Mouse (Mus musculus): ENCODE measurements at regions not wholly inside any gene's neighbourhood (a gene's known extent, or its start where the extent isn't known, plus 50 kb on each side); places are given as distances from the start of the nearest gene placed in this dataset.

DNA sequence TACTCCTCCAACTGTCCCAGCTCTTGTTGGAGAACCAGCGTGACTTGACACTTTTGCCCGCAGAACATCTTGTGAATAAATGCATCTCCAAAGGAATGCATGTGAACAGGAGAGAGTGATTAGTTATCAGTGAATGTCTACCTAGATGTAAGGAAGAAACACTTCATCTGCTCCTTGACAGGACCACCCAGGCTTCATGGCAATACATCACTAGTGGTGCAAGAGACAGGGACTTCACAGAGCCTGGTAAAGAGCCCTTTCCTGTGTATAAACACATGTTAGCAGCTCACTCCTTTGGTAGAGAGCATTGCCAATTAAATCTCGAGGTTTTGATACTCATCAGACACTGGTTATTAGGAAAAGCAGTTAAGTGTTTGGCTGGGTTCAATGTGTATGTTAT lies 229.3 kb upstream of the Tet2 start:
- TF ChIP-seq CTCF (IDR thresholded peaks at IDR 0.05; ENCODE audit: low read depth): no peak
- no peak for TF ChIP-seq EP300 (optimal IDR thresholded peaks at IDR 0.05)
- WGBS: 13% methylated on average over 3 of the region's 3 CpGs
- no peaks in the 10 kb centered on the region for H3K4me1 ChIP-seq (replicated peaks; ENCODE audit: control insufficient read depth, insufficient read depth)
- no peak overlapping the region for H3K4me3 ChIP-seq (ENCODE audit: low read depth, low read length)
- no peaks in the 10 kb centered on the region for H3K9me3 ChIP-seq (ENCODE audit: control insufficient read depth, low read length)
- no peak overlapping the region for H3K4me2 ChIP-seq (replicated peaks; ENCODE audit: low read depth)
- no peak for DNase-seq (ENCODE audit: low spot score)
- ATAC-seq (ENCODE audit: low FRiP score, low TSS enrichment): no peak
- no peak overlapping the region for H3K27ac ChIP-seq (replicated peaks)
- no peaks in the 10 kb centered on the region for H3K27me3 ChIP-seq (ENCODE audit: control insufficient read depth, insufficient read depth, low read length)
- H3K36me3 ChIP-seq (ENCODE audit: control insufficient read depth, insufficient read depth, low read length): no peaks in the 10 kb centered on the region
- no peak overlapping the region for H3K9ac ChIP-seq (ENCODE audit: low read length)

DNA sequence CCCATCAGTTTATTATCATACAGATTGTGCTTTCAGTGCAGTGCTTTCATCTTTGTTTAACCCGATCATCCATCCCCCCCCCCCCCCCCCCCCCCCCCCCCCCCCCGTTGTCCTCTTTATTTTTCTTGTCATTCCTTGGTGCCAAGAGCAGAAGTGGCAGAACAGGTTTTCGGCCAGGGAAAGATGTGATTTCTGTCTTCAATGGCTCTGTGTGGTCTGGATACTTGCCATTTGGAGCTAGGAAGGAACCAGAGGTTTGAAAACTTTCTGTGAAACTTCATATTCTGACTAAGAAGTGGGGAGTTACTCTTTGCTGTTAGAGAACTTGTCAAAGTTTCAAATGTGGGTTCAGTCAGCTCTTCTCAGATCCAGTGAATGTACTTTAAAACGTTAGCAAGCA lies 231.1 kb upstream of the Tet2 start:
- H3K9ac ChIP-seq (ENCODE audit: low read length): no peak overlapping the region
- H3K27me3 ChIP-seq (ENCODE audit: control insufficient read depth, insufficient read depth, low read length): no peaks in the 10 kb centered on the region
- no peaks in the 10 kb centered on the region for H3K4me1 ChIP-seq (replicated peaks; ENCODE audit: control insufficient read depth, insufficient read depth)
- ATAC-seq (ENCODE audit: low FRiP score, low TSS enrichment): no peak
- no peaks in the 10 kb centered on the region for H3K36me3 ChIP-seq (ENCODE audit: control insufficient read depth, insufficient read depth, low read length)
- H3K27ac ChIP-seq (replicated peaks): no peak overlapping the region
- WGBS: 8% methylated on average over 4 of the region's 4 CpGs
- no peak overlapping the region for H3K4me2 ChIP-seq (replicated peaks; ENCODE audit: low read depth)
- H3K9me3 ChIP-seq (ENCODE audit: control insufficient read depth, low read length): no peaks in the 10 kb centered on the region
- DNase-seq (ENCODE audit: low spot score): no peak
- TF ChIP-seq CTCF (IDR thresholded peaks at IDR 0.05; ENCODE audit: low read depth) (no peak), EP300 (optimal IDR thresholded peaks at IDR 0.05) (no peak)
- H3K4me3 ChIP-seq (ENCODE audit: low read depth, low read length): no peak overlapping the region

DNA sequence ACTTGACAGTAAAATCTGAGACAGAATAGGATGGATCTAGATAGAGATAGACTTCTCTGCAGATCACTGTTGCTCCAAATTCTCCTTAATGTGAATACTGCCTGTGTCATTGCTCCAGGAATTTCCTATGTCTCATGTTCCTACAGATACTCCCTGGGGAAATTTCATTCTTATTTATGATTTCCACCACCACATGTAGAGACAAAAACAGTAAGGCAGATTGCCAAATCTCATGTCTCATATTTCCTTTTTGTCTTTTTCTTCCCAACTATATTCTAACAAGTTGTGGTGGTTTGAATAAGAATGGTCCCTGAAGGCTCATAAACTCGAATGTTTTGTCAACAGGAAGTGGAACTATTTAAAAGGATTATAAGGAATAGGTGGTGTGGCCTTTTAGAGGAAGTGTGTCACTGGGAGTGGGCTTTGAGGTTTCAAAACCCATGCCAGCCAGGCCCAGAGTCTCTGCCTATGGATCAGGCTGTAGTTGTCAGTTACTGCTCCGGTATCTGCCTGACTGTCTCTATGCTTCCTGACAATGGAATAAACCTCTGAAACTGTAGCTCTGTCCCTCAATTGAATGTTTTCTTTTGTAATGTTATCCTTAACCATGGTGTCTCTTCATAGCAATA lies 234.3 kb upstream of the Tet2 start:
- H3K4me3 ChIP-seq (ENCODE audit: low read depth, low read length): no peak overlapping the region
- DNase-seq (ENCODE audit: low spot score) (no peak), ATAC-seq (ENCODE audit: low FRiP score, low TSS enrichment) (no peak)
- H3K9me3 ChIP-seq (ENCODE audit: control insufficient read depth, low read length): no peaks in the 10 kb centered on the region
- TF ChIP-seq EP300 (optimal IDR thresholded peaks at IDR 0.05) (no peak), CTCF (IDR thresholded peaks at IDR 0.05; ENCODE audit: low read depth) (no peak)
- no peaks in the 10 kb centered on the region for H3K27me3 ChIP-seq (ENCODE audit: control insufficient read depth, insufficient read depth, low read length)
- H3K36me3 ChIP-seq (ENCODE audit: control insufficient read depth, insufficient read depth, low read length): no peaks in the 10 kb centered on the region
- H3K4me1 ChIP-seq (replicated peaks; ENCODE audit: control insufficient read depth, insufficient read depth): no peaks in the 10 kb centered on the region
- H3K4me2 ChIP-seq (replicated peaks; ENCODE audit: low read depth): no peak overlapping the region
- no peak overlapping the region for H3K9ac ChIP-seq (ENCODE audit: low read length)
- 62% methylated on average over 2 of the region's 2 CpGs for WGBS
- no peak overlapping the region for H3K27ac ChIP-seq (replicated peaks)

DNA sequence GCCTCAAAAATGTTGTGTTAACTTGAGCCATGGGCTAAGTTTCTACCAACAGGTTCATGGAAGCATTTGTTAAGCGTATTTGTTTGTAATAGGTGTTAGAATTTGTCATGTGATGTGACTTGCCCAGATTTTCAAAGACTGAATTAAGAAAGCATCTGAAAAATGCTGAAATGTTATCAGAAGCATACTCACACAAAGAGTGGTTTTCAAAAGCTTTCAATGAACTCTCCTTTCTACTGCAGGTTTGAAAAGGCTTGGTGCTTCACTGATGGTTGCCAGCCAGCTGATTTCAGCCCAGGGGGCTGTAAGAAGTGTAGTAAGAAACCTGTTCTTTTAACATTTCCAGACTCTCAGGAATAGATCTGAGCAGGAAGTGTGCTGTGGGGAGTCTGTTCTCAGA lies 238.1 kb upstream of the Tet2 start:
- 57% methylated on average over 1 of the region's 1 CpGs for WGBS
- Histone ChIP-seq H3K4me1 (replicated peaks; ENCODE audit: control insufficient read depth, insufficient read depth) (no peaks in the 10 kb centered on the region), H3K36me3 (ENCODE audit: control insufficient read depth, insufficient read depth, low read length) (no peaks in the 10 kb centered on the region), H3K4me2 (replicated peaks; ENCODE audit: low read depth) (no peak overlapping the region), H3K9me3 (ENCODE audit: control insufficient read depth, low read length) (no peaks in the 10 kb centered on the region), H3K27me3 (ENCODE audit: control insufficient read depth, insufficient read depth, low read length) (no peaks in the 10 kb centered on the region), H3K9ac (ENCODE audit: low read length) (no peak overlapping the region), H3K4me3 (ENCODE audit: low read depth, low read length) (no peak overlapping the region), H3K27ac (replicated peaks) (no peak overlapping the region)
- no peak for DNase-seq (ENCODE audit: low spot score)
- ATAC-seq (ENCODE audit: low FRiP score, low TSS enrichment): no peak
- TF ChIP-seq EP300 (optimal IDR thresholded peaks at IDR 0.05): no peak

DNA sequence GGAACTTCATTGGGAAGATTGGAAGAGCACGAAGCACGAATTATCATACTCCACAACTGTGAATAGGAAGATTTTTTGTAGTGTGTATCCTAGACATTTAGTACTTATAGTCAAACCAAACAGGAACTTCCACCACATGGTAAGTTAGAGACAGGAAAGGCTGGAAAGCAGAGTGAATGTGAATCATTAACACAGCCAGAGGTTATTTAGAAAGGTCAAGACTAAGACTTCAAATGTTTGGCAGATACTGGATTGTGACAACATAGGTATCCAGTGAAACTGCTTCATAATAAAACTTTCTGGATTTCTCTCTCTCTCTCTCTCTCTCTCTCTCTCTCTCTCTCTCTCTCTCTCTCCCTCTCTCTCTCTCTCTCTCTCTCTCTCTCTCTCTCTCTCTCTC lies 246.4 kb upstream of the Tet2 start:
- Histone ChIP-seq H3K27ac (replicated peaks) (no peak overlapping the region), H3K36me3 (ENCODE audit: control insufficient read depth, insufficient read depth, low read length) (no peaks in the 10 kb centered on the region), H3K9me3 (ENCODE audit: control insufficient read depth, low read length) (no peaks in the 10 kb centered on the region), H3K4me3 (ENCODE audit: low read depth, low read length) (no peak overlapping the region), H3K4me1 (replicated peaks; ENCODE audit: control insufficient read depth, insufficient read depth) (no peaks in the 10 kb centered on the region), H3K27me3 (ENCODE audit: control insufficient read depth, insufficient read depth, low read length) (no peaks in the 10 kb centered on the region), H3K9ac (ENCODE audit: low read length) (no peak overlapping the region), H3K4me2 (replicated peaks; ENCODE audit: low read depth) (no peak overlapping the region)
- DNase-seq (ENCODE audit: low spot score): no peak
- no peak for TF ChIP-seq EP300 (optimal IDR thresholded peaks at IDR 0.05)
- no peak for TF ChIP-seq CTCF (IDR thresholded peaks at IDR 0.05; ENCODE audit: low read depth)
- 84% methylated on average over 2 of the region's 2 CpGs for WGBS
- no peak for ATAC-seq (ENCODE audit: low FRiP score, low TSS enrichment)

DNA sequence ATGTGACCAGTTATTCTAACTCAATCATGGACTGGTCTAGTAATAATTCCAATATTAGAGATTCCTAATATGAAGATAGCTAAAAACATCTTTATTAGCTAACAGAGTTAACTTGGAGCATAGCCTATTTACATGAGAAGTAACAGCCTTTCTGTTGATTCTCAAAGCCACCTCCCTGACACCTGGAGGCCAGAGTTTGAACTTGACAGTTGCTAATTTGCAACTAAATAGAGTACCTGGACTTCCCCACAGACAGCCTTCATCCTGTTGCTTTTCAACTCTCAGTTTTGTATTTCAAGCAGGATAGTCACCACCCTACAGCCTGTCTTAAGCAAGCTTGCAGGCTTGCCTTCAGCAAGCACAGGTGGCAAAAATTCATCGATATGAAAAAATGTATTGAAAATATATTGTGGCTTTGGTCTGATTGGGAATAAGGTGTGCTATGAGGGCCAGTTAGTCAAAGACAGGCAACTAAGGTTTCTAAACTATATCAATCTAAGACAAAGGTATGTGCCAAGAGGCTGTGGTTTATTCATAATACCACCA lies 264.1 kb upstream of the Tet2 start:
- DNase-seq (ENCODE audit: low spot score) (no peak), ATAC-seq (ENCODE audit: low FRiP score, low TSS enrichment) (no peak)
- Histone ChIP-seq H3K9me3 (ENCODE audit: control insufficient read depth, low read length) (no peaks in the 10 kb centered on the region), H3K4me3 (ENCODE audit: low read depth, low read length) (no peak overlapping the region), H3K9ac (ENCODE audit: low read length) (no peak overlapping the region), H3K27me3 (ENCODE audit: control insufficient read depth, insufficient read depth, low read length) (no peaks in the 10 kb centered on the region), H3K36me3 (ENCODE audit: control insufficient read depth, insufficient read depth, low read length) (no peaks in the 10 kb centered on the region), H3K4me2 (replicated peaks; ENCODE audit: low read depth) (no peak overlapping the region), H3K4me1 (replicated peaks; ENCODE audit: control insufficient read depth, insufficient read depth) (no peaks in the 10 kb centered on the region), H3K27ac (replicated peaks) (no peak overlapping the region)
- 70% methylated on average over 1 of the region's 1 CpGs for WGBS
- TF ChIP-seq CTCF (IDR thresholded peaks at IDR 0.05; ENCODE audit: low read depth) (peak; percentile 15), EP300 (optimal IDR thresholded peaks at IDR 0.05) (no peak)

Measured in stomach, postnatal 0 days (tissue).